Mouse (Mus musculus) liver, postnatal 0 days (tissue): ENCODE results near the gene Trmt1.

Experiments
- CTCF ChIP-seq: sonication (generic); IDR thresholded peaks from 2 replicates; pipeline ENCODE4 v1.5.1; 2016; ENCODE audit warnings: antibody characterized with exemption, low read depth
- EP300 ChIP-seq: IDR thresholded peaks from 2 replicates; pipeline ENCODE4 v1.6.1; 2016; ENCODE audit warnings: antibody characterized with exemption, low read depth, mild to moderate bottlenecking

GRCm38 (mm10) chr8:84693332-84693731 is 7.2 kb downstream of the Trmt1 start:
- TF ChIP-seq CTCF (no peak), EP300 (no peak)
